Mouse (Mus musculus): ENCODE measurements around the gene Kctd2.
"Not testable (repeated sequence)": the region's sequence is repeated elsewhere in the genome, so short reads cannot be mapped to it uniquely, and the experiment has no call there.

- TF ChIP-seq POLR2A (IDR thresholded peaks at IDR 0.05; ENCODE audit: control insufficient read depth, low read depth, low read length); CTCF (IDR thresholded peaks at IDR 0.05; ENCODE audit: control insufficient read depth, insufficient read depth, insufficient replicate concordance, low read depth, low read length): not testable (repeated sequence)
These were observed 34.9 kb downstream of the Kctd2 start for GRCm38 (mm10) chr11:115454822-115455221.
